Mouse (Mus musculus): Measurements from ENCODE around the gene Tns4.

Gene Tns4

GRCm38 (mm10) chr11:99089077-99089601 lies at the start of gene Tns4:
Gene Tns4 (minus strand): TSS chr11:99089306.
- DNase-seq (ENCODE audit: low read depth, low spot score), result no peak
- H3K36me3 ChIP-seq (ENCODE audit: control insufficient read depth, insufficient read depth, low read length, poor library complexity, severe bottlenecking), result no peaks in the 10 kb centered on the region
- no peaks in the 10 kb centered on the region for H3K27me3 ChIP-seq (ENCODE audit: control insufficient read depth, insufficient read depth, low read length, poor library complexity, severe bottlenecking)

GRCm38 (mm10) chr11:99137385-99137784 lies 48.3 kb upstream of the Tns4 start:
- DNase-seq (ENCODE audit: low read depth, low spot score), result no peak
- H3K36me3 ChIP-seq (ENCODE audit: control insufficient read depth, insufficient read depth, low read length, poor library complexity, severe bottlenecking), result no peaks in the 10 kb centered on the region
- H3K27me3 ChIP-seq (ENCODE audit: control insufficient read depth, insufficient read depth, low read length, poor library complexity, severe bottlenecking), result no peaks in the 10 kb centered on the region

- H3K27me3 ChIP-seq (ENCODE audit: control insufficient read depth, insufficient read depth, low read length, poor library complexity, severe bottlenecking), result no peaks in the 10 kb centered on the region
- no peaks in the 10 kb centered on the region for H3K36me3 ChIP-seq (ENCODE audit: control insufficient read depth, insufficient read depth, low read length, poor library complexity, severe bottlenecking)
- peak; percentile 51 for DNase-seq (ENCODE audit: low read depth, low spot score)
Observed at GRCm38 (mm10) chr11:99136961-99137360, 47.9 kb upstream of the Tns4 start.

- H3K36me3 ChIP-seq (ENCODE audit: control insufficient read depth, insufficient read depth, low read length, poor library complexity, severe bottlenecking), result no peaks in the 10 kb centered on the region
- peak; percentile 76 for DNase-seq (ENCODE audit: low read depth, low spot score)
- no peaks in the 10 kb centered on the region for H3K27me3 ChIP-seq (ENCODE audit: control insufficient read depth, insufficient read depth, low read length, poor library complexity, severe bottlenecking)
Observed at GRCm38 (mm10) chr11:99136361-99136760, 47.3 kb upstream of the Tns4 start.

DNA sequence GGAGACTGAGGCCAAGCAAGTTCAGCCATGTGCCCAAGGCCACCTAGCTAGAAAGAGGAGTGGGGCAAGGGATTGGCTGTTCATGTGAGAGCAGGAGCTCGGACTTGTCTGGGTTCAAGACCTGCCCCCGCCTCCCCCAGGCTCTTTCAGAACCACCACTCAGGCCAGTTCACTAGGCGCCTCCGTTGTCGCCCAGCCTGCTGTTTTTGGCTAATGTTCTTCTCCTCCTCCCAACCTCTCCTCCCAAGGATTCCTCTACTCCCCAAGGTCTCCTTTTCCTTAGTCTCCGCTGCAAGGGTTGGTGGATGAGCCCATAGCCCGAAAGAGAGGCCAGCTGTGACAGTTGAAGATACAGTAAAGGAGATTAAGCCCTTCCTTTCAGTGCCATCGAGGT lies 45.9 kb upstream of the Tns4 start:
- H3K36me3 ChIP-seq (ENCODE audit: control insufficient read depth, insufficient read depth, low read length, poor library complexity, severe bottlenecking), result no peaks in the 10 kb centered on the region
- no peak for DNase-seq (ENCODE audit: low read depth, low spot score)
- no peaks in the 10 kb centered on the region for H3K27me3 ChIP-seq (ENCODE audit: control insufficient read depth, insufficient read depth, low read length, poor library complexity, severe bottlenecking)

GRCm38 (mm10) chr11:99134266-99135046 lies 45.4 kb upstream of the Tns4 start:
- no peak for DNase-seq (ENCODE audit: low read depth, low spot score)
- no peaks in the 10 kb centered on the region for H3K36me3 ChIP-seq (ENCODE audit: control insufficient read depth, insufficient read depth, low read length, poor library complexity, severe bottlenecking)
- no peaks in the 10 kb centered on the region for H3K27me3 ChIP-seq (ENCODE audit: control insufficient read depth, insufficient read depth, low read length, poor library complexity, severe bottlenecking)

DNA sequence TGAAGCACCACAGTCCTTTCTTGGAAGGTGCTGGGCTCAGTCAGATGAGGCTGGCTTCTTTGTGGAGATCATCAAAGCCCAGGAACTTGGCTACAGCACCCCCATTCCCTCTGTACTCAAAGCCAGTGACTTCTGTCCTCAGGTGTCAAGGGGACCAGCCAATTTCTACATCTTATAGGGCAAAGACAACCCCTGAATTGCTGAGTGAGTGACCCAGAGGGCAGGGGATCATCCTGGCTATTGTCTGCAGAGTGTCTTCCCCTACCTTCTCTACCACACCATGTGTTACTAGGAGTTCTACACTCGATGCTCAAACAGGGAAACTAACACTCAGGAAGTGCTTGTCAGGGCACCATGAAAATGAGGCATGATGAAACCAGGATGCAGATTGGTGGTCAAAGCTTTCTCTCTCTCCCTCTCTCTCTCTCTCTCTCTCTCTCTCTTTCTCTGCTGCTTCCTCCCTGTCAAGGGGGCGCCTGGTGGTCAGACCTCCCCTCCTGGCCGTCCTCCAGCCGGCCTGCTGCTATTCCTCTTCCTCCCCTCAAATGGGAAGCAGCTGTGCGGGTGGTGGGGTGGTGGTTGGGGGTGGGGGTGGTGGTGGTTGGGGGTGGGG lies 44.3 kb upstream of the Tns4 start:
- H3K27me3 ChIP-seq (ENCODE audit: control insufficient read depth, insufficient read depth, low read length, poor library complexity, severe bottlenecking), result no peaks in the 10 kb centered on the region
- DNase-seq (ENCODE audit: low read depth, low spot score), result peak; percentile 35

GRCm38 (mm10) chr11:99132091-99132730 lies 43.1 kb upstream of the Tns4 start:
- DNase-seq (ENCODE audit: low read depth, low spot score), result peak; percentile 92
- H3K27me3 ChIP-seq (ENCODE audit: control insufficient read depth, insufficient read depth, low read length, poor library complexity, severe bottlenecking), result no peaks in the 10 kb centered on the region
- H3K36me3 ChIP-seq (ENCODE audit: control insufficient read depth, insufficient read depth, low read length, poor library complexity, severe bottlenecking), result no peaks in the 10 kb centered on the region

More for the DNA sequence above, 44.3 kb upstream of the Tns4 start:
- no peaks in the 10 kb centered on the region for H3K36me3 ChIP-seq (ENCODE audit: control insufficient read depth, insufficient read depth, low read length, poor library complexity, severe bottlenecking)

DNA sequence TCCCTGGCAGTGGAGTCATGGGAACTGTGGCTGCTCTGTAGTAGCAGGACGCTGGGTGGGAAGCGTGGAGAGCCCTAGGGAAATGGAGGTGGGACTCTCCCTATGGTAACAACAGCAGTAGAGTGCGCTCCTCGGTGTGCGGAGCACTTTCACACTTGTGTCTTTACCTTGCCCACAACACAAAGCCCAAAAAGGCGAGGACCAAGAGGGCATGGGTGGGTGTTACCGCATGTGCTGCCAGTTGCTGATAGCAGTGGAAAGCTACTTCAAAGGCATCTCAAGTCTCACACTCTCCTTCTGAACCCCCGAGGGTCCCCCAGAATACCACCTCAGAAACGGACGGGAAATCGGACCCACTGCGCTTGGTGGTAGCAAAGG lies 42.3 kb upstream of the Tns4 start:
- DNase-seq (ENCODE audit: low read depth, low spot score), result no peak
- H3K27me3 ChIP-seq (ENCODE audit: control insufficient read depth, insufficient read depth, low read length, poor library complexity, severe bottlenecking), result no peaks in the 10 kb centered on the region

GRCm38 (mm10) chr11:99130736-99131462 lies 41.8 kb upstream of the Tns4 start:
- Histone ChIP-seq H3K36me3 (ENCODE audit: control insufficient read depth, insufficient read depth, low read length, poor library complexity, severe bottlenecking) (no peaks in the 10 kb centered on the region), H3K27me3 (ENCODE audit: control insufficient read depth, insufficient read depth, low read length, poor library complexity, severe bottlenecking) (no peaks in the 10 kb centered on the region)
- DNase-seq (ENCODE audit: low read depth, low spot score), result peak; percentile 51

More for the DNA sequence above, 42.3 kb upstream of the Tns4 start:
- no peaks in the 10 kb centered on the region for H3K36me3 ChIP-seq (ENCODE audit: control insufficient read depth, insufficient read depth, low read length, poor library complexity, severe bottlenecking)

- no peak for DNase-seq (ENCODE audit: low read depth, low spot score)
- Histone ChIP-seq H3K36me3 (ENCODE audit: control insufficient read depth, insufficient read depth, low read length, poor library complexity, severe bottlenecking) (no peaks in the 10 kb centered on the region), H3K27me3 (ENCODE audit: control insufficient read depth, insufficient read depth, low read length, poor library complexity, severe bottlenecking) (no peaks in the 10 kb centered on the region)
Observed at GRCm38 (mm10) chr11:99129287-99129686, 40.2 kb upstream of the Tns4 start.

DNA sequence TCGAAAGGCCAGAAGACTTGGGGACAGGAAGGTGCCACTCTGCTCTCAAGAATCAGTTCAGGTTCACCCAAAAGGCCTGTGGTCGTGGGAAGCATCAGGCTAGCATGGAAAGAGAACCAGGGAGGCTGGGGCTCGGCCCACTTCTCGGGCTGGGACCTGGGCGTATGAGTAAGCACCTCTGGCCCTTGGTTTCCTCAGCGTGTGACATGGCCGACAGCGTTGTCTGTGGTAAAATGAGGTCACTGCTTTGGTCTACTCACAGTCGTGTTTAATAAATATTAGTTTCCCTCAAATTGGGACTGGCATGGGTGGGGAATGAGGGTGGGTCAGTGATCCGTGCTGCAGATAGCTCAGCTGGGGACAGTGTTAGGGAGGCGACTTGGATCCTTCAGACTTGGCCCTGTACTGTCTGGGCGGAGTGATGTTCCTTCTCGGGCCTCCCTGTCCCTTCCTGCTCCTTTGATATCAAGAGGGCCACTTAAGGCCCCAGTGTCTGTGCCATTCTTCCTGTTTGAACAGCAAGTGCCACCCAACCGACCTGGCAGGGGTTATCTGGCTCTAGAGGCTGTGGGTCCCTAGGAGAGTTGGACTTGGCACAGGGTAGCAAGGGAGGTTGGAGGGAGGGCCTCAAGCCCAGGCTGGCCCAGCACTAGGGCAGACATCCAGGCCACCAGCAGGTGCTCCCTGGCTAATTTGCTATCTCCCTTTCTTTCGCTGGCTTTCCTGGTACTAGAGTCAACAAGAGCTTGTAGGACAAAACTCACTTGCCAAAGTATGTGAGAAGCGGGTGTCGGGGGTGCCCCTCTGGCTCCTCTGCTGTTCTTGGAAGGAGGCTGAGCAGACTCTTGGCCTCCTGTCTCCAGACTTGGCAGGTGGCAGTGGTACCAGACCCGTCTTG lies 38.9 kb upstream of the Tns4 start:
- no peaks in the 10 kb centered on the region for H3K27me3 ChIP-seq (ENCODE audit: control insufficient read depth, insufficient read depth, low read length, poor library complexity, severe bottlenecking)
- no peak for DNase-seq (ENCODE audit: low read depth, low spot score)
- no peaks in the 10 kb centered on the region for H3K36me3 ChIP-seq (ENCODE audit: control insufficient read depth, insufficient read depth, low read length, poor library complexity, severe bottlenecking)

GRCm38 (mm10) chr11:99126482-99127253 lies 37.6 kb upstream of the Tns4 start:
- DNase-seq (ENCODE audit: low read depth, low spot score), result no peak
- Histone ChIP-seq H3K36me3 (ENCODE audit: control insufficient read depth, insufficient read depth, low read length, poor library complexity, severe bottlenecking) (no peaks in the 10 kb centered on the region), H3K27me3 (ENCODE audit: control insufficient read depth, insufficient read depth, low read length, poor library complexity, severe bottlenecking) (no peaks in the 10 kb centered on the region)

Data from splenic B cell, adult 2 months (primary cell).